Mouse (Mus musculus) limb, embryonic 13.5 days (tissue): ENCODE results near the gene Ccdc162. TPM values are rescaled to one million over a fixed set of nuclear protein-coding genes. Genes with fewer than 3 reads are reported as not detected.

Experiments used
- ATAC-seq: fragments of 200-750 bp; cut with Nextera tagmentation; 2 replicates; pipeline ENCODE4 v1.8.0; 2017; ENCODE audit warnings: low read depth, moderate number of reproducible peaks, moderate TSS enrichment; ENCODE audit not compliant: low FRiP score
- H3K27ac ChIP-seq: fragments of 300-500 bp; sonication (generic); 2 replicates; pipeline ENCODE4 v1.5.1; 2015; ENCODE audit warnings: inconsistent platforms, mild to moderate bottlenecking, moderate library complexity
- H3K27me3 ChIP-seq: fragments of 300-500 bp; sonication (generic); 2 replicates; pipeline ENCODE4 v1.6.1; 2015; ENCODE audit warnings: mild to moderate bottlenecking, inconsistent platforms
- H3K36me3 ChIP-seq: fragments of 300-500 bp; sonication (generic); 2 replicates; pipeline ENCODE4 v1.6.1; 2015; ENCODE audit warnings: inconsistent platforms, mild to moderate bottlenecking, moderate library complexity
- H3K4me1 ChIP-seq: fragments of 300-500 bp; sonication (generic); 2 replicates; pipeline ENCODE4 v1.6.1; 2015; ENCODE audit warnings: inconsistent platforms
- H3K4me2 ChIP-seq: fragments of 300-500 bp; sonication (generic); replicated peaks from 2 replicates; pipeline ENCODE4 v1.6.1; 2015; ENCODE audit warnings: inconsistent platforms, mild to moderate bottlenecking, moderate library complexity
- H3K4me3 ChIP-seq: fragments of 300-500 bp; sonication (generic); 2 replicates; pipeline ENCODE4 v1.5.1; 2015; ENCODE audit warnings: moderate library complexity, mild to moderate bottlenecking, inconsistent platforms
- H3K9ac ChIP-seq: fragments of 300-500 bp; sonication (generic); 2 replicates; pipeline ENCODE4 v1.6.1; 2015; ENCODE audit warnings: mild to moderate bottlenecking, inconsistent platforms
- H3K9me3 ChIP-seq: fragments of 300-500 bp; sonication (generic); 2 replicates; pipeline ENCODE4 v1.6.1; 2016; ENCODE audit warnings: inconsistent platforms
- WGBS: fragments of 180-500 bp; shearing (Covaris S2); methylation state at CpG from one replicate; pipeline ENCODE4 v1.1.7; 2015; 5-methylcytosine and 5-hydroxymethylcytosine counted together
- polyA plus RNA-seq: library from polyadenylated mRNA; unstranded; fragments of >200 nt; fragmentation: Nextera tagmentation; extraction: Ambion mirVana; gene quantifications from 2 replicates; pipeline ENCODE4 v1.2.1, GENCODE M21; 2015

Gene Ccdc162
- polyA plus RNA-seq, 1 experiment from 2014 or later = 1.4 TPM

DNA sequence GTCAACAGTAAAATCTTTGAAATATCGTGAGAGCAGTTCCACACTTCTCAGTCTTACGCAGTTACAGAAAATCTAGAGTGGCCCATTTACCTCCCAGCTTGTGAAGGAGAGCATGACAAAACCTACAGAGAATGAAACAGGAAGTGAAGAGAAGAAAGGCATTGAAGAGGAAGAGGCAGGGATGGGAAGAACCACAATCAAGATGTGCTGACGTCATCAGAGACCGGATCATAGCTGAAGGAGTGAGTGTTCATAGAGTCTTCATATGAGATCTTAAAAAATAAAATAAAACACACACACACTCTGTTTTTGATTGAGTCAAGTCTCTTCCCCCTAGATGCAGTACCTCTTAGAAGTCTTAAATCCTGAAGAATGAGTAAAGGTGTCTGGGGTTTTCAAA, 100.9 kb downstream of the Ccdc162 start:
- Histone ChIP-seq H3K4me2 (no peak overlapping the region), H3K4me3 (no peak overlapping the region), H3K9ac (no peak overlapping the region), H3K9me3 (no peaks in the 10 kb centered on the region), H3K27ac (no peak overlapping the region), H3K4me1 (no peaks in the 10 kb centered on the region), H3K36me3 (no peaks in the 10 kb centered on the region), H3K27me3 (no peaks in the 10 kb centered on the region)
- 92% methylated on average over 4 of the region's 4 CpGs for WGBS
- no peak for ATAC-seq

DNA sequence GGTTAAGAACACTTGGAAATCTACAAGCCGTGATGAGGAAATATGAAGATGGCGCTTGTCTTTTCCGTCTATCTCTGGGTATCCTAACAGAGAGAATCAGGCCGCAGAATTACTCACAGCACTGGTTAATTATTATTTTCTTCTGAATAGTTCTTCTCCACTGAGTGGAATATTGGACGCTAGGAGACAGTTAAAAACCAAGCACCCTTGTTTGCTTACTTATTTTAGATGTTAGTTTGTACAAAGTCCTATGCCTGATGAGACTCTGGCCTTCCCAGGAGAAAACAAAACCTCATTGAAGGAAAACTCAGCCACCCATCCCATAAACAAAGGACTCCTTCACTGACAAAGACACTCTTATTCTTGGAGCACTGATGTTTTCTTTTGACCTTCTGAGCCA, 104.5 kb downstream of the Ccdc162 start:
- WGBS = 92% methylated on average over 5 of the region's 5 CpGs

DNA sequence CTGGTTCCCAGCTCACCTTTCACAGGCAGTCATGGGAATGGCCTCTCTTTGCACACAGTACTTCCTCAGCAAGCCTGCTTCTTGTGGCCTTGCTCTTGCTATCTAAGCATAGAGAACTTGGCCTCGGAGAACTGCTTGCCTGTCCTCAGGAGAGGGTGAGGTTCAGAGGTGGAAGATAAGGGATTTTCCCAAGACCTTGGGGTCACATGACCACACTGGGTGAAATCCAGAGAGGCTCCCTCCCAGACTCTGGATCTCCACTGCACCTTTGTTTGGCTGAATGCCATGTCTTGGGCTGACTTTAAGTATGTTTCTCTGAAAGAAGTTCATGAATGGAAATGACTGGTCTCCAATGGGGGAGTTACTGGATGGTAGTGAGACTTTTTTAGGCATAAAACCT, 107.0 kb downstream of the Ccdc162 start:
- 84% methylated on average over 1 of the region's 1 CpGs for WGBS
- Histone ChIP-seq H3K4me1 (peaks cover 3% of the 10 kb centered on the region; the same call in 1 of the 2 replicates), H3K27ac (no peak overlapping the region), H3K36me3 (no peaks in the 10 kb centered on the region), H3K4me3 (no peak overlapping the region), H3K9me3 (no peaks in the 10 kb centered on the region), H3K9ac (no peak overlapping the region), H3K27me3 (no peaks in the 10 kb centered on the region), H3K4me2 (no peak overlapping the region)
- ATAC-seq = no peak

More for the DNA sequence above, 104.5 kb downstream of the Ccdc162 start:
- H3K27ac ChIP-seq = no peak overlapping the region
- H3K36me3 ChIP-seq = no peaks in the 10 kb centered on the region
- no peak for ATAC-seq
- H3K9ac ChIP-seq = no peak overlapping the region
- no peaks in the 10 kb centered on the region for H3K9me3 ChIP-seq
- H3K27me3 ChIP-seq = no peaks in the 10 kb centered on the region
- no peak overlapping the region for H3K4me3 ChIP-seq
- peaks cover 3% of the 10 kb centered on the region; the same call in 1 of the 2 replicates for H3K4me1 ChIP-seq
- no peak overlapping the region for H3K4me2 ChIP-seq

DNA sequence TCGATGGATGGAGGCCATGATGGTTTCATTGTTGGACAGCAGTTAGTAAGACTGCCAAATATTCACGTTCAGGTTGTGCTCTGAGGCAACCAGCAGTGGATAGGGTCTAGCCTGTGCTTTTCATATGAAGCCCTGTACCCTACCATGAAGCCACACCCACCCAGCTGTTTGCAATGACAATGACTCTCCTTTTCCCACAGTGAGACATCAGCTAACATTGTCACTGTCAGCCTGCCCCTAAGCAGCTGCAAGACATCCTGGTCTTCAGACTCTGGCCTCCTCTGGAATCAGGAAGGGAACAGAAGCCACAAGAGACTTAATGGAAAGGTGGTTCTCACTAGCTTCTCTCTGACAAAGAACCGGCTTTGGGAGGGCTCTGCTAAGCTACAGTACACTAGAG, 107.9 kb downstream of the Ccdc162 start:
- no peaks in the 10 kb centered on the region for H3K27me3 ChIP-seq
- no peaks in the 10 kb centered on the region for H3K36me3 ChIP-seq
- no peaks in the 10 kb centered on the region for H3K9me3 ChIP-seq
- H3K9ac ChIP-seq = no peak overlapping the region
- H3K27ac ChIP-seq = no peak overlapping the region
- WGBS = 81% methylated on average over 3 of the region's 3 CpGs
- no peak for ATAC-seq
- H3K4me3 ChIP-seq = no peak overlapping the region
- H3K4me2 ChIP-seq = no peak overlapping the region
- peaks cover 3% of the 10 kb centered on the region; the same call in 1 of the 2 replicates for H3K4me1 ChIP-seq

DNA sequence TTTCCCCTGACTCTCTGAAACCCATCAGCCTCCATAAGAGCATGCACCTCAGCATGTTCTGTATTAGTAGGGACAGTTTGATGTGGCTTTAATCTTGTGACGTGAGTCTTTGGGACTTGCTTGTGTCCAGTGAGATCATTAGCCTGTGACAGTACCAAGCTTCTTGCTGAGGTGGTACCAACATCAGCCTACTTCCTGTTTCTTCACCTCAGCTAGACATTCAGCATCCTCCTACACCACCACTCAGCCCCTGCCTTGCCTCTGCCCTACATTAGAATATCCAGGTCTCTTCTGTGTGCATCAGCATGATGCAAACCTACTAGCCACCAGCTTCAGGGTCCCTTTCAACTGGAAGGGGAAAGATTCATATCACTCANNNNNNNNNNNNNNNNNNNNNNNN, 113.8 kb downstream of the Ccdc162 start:
- Histone ChIP-seq H3K4me2 (no peak overlapping the region), H3K4me1 (peaks cover 11% of the 10 kb centered on the region; the same call in 1 of the 2 replicates), H3K27me3 (no peaks in the 10 kb centered on the region), H3K9ac (no peak overlapping the region), H3K4me3 (no peak overlapping the region), H3K27ac (no peak overlapping the region), H3K36me3 (no peaks in the 10 kb centered on the region), H3K9me3 (no peaks in the 10 kb centered on the region)
- WGBS = 94% methylated on average over 1 of the region's 1 CpGs
- no peak for ATAC-seq

DNA sequence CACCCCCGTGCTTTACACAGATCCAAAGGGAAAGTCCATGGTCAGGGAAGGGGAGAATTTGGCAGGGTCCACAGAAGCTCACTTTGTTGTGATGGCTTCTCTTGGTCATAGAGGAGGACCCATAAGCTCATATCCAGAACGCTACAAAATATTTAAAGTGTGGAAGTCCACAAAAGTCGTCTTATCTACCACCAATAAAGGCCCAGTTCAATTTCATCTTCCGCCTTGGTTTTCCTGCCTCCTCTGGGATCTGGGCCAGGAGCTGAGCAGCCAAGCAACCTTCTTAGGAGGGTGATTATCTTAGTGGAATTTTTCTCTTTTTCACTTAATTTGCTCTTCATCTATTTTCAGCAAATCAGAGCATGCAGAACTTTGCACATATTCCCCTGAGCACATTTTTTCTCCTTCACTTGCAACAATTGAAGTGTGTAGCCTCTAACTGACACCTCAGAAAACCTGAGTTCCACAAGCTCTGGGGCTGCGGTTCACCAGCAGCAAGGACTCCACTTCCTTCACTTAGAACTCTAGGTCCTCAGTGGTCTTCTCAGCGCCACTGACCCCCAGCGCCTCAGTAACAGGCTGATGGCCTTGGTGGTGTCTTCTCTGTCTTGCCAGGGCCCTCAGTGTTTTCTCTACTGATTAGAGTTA, 114.4 kb downstream of the Ccdc162 start:
- 73% methylated on average over 7 of the region's 7 CpGs for WGBS
- no peak for ATAC-seq
- Histone ChIP-seq H3K9me3 (no peaks in the 10 kb centered on the region), H3K4me3 (no peak overlapping the region), H3K4me2 (no peak overlapping the region), H3K36me3 (no peaks in the 10 kb centered on the region), H3K27ac (no peak overlapping the region), H3K9ac (no peak overlapping the region), H3K4me1 (peaks cover 8% of the 10 kb centered on the region; the same call in 1 of the 2 replicates), H3K27me3 (no peaks in the 10 kb centered on the region)

DNA sequence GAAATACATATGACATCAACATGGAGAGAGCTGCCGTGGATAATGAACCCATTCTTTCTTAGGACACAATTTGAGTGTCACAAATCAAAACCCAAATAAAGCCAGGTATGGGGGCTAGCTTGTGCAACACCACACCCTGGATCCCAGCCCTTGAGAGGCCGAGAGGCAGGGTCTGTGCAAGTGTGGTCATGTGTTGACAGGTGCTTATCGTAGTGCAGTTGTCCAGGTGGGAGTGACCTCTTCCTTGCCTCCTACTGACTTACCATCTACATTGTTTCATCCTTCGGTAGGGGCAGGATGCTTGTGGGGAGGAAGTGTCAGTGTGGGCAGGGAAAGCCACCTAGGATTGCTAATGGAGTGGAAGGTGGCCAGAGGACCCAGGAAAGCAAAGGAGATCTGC, 115.1 kb downstream of the Ccdc162 start:
- Histone ChIP-seq H3K4me3 (no peak overlapping the region), H3K4me1 (peaks cover 8% of the 10 kb centered on the region; the same call in 1 of the 2 replicates), H3K36me3 (no peaks in the 10 kb centered on the region), H3K27me3 (no peaks in the 10 kb centered on the region), H3K9me3 (no peaks in the 10 kb centered on the region), H3K27ac (no peak overlapping the region), H3K4me2 (no peak overlapping the region), H3K9ac (no peak overlapping the region)
- no peak for ATAC-seq
- WGBS = 70% methylated on average over 4 of the region's 4 CpGs

DNA sequence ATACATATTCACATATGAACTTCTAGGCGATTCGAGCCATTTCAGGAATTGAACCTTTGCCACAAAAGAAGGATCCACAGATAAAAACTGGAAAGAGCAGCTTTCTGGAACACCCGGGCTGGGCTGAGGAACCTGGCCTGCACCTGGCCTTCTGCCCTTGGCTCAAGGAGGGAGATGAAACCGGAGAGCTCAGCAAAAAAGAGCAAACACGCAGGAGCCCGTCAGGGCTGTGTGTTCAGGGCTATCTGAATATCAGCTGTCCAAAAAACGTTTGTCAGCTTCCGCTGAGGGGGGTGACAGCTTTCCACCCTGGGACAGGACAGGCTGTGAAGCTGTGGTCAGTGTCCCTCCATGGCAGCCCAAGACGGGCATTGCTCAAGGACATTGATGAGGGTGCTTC, 117.4 kb downstream of the Ccdc162 start:
- H3K27ac ChIP-seq = no peak overlapping the region
- H3K4me2 ChIP-seq = no peak overlapping the region
- no peaks in the 10 kb centered on the region for H3K27me3 ChIP-seq
- 75% methylated on average over 9 of the region's 9 CpGs for WGBS
- no peak for ATAC-seq
- peaks cover 23% of the 10 kb centered on the region for H3K4me1 ChIP-seq
- no peak overlapping the region for H3K9ac ChIP-seq
- no peak overlapping the region for H3K4me3 ChIP-seq
- H3K9me3 ChIP-seq = no peaks in the 10 kb centered on the region
- no peaks in the 10 kb centered on the region for H3K36me3 ChIP-seq

DNA sequence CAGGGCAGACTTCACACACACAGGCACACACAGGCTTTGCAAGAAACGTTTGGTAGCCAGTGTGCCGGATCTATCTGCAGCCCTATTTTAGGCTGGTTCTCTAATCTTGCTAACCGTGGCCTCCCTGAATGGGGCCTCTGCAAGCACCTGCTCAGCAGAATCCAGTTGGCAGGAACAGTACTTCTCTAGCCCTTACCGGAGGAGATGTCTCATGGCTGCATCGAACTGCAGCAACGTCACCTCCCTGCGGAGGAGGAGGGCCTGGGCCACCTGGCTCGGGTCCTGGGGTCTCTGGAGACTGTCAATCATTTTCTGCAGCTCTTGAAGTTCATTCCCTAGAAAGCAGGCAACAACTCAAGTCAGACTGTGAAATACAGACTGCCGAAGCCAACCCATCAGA, 118.2 kb downstream of the Ccdc162 start:
- Histone ChIP-seq H3K27ac (peak overlapping the region; percentile 33; the same call in 1 of the 2 replicates), H3K4me1 (peaks cover 23% of the 10 kb centered on the region), H3K9ac (no peak overlapping the region; the same call in 1 of the 2 replicates), H3K27me3 (no peaks in the 10 kb centered on the region), H3K4me3 (no peak overlapping the region), H3K36me3 (no peaks in the 10 kb centered on the region), H3K4me2 (0 out of 2 replicates have a peak overlapping the region, but pooled peaks have one; percentile 1), H3K9me3 (no peaks in the 10 kb centered on the region)
- WGBS = 40% methylated on average over 9 of the region's 9 CpGs
- ATAC-seq = no peak; the same call in 1 of the 2 replicates

DNA sequence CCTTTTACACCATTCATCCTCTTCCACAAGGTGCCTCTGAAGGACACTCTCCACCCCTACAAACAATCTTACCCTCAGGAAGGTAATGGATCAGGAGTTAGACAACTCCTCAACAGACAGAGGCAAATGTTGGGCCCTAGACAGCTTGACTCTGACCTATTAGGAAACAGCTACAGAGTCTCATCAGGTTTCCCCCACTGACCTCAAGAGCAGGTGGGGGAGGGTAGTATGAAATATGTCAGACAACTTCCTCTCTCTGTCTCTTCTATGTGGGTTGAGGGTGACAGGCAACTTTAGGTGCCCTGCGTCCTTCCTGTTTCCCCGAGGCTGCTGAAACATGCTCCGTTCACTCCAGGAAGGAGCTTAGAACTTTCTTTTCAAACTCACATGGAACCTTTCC, 120.9 kb downstream of the Ccdc162 start:
- H3K27me3 ChIP-seq = no peaks in the 10 kb centered on the region
- no peak overlapping the region for H3K9ac ChIP-seq
- H3K4me3 ChIP-seq = no peak overlapping the region
- peaks cover 23% of the 10 kb centered on the region for H3K4me1 ChIP-seq
- H3K27ac ChIP-seq = peak overlapping the region; percentile 77; the same call in 1 of the 2 replicates
- no peaks in the 10 kb centered on the region for H3K36me3 ChIP-seq
- ATAC-seq = no peak
- 74% methylated on average over 3 of the region's 3 CpGs for WGBS
- H3K4me2 ChIP-seq = 0 out of 2 replicates have a peak overlapping the region, but pooled peaks have one; percentile 1
- H3K9me3 ChIP-seq = no peaks in the 10 kb centered on the region

DNA sequence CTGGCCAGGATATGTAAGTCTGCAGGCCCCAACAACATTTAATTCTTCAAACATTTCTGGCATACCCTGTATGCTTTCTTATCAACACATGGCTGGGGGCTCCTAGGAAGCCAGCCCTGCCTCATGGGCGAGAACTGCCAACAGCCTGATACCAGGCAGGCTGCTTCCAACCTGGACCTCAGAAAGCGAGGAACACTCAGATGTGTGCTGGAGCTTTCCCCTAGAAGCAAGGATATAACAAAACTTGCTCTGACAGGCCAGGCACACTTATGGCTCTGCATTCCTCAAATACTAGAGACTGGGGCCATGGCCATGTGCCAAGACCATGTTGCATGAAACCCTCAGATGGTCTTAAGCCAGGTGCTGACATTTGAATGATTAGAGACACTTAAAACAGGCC, 121.5 kb downstream of the Ccdc162 start:
- 0 out of 2 replicates have a peak overlapping the region, but pooled peaks have one; percentile 1 for H3K4me2 ChIP-seq
- peak overlapping the region; percentile 77; the same call in 1 of the 2 replicates for H3K27ac ChIP-seq
- ATAC-seq = peak; percentile 75
- no peaks in the 10 kb centered on the region for H3K36me3 ChIP-seq
- peaks cover 23% of the 10 kb centered on the region for H3K4me1 ChIP-seq
- H3K4me3 ChIP-seq = no peak overlapping the region
- H3K27me3 ChIP-seq = no peaks in the 10 kb centered on the region
- WGBS = 46% methylated on average over 2 of the region's 2 CpGs
- H3K9me3 ChIP-seq = no peaks in the 10 kb centered on the region
- no peak overlapping the region for H3K9ac ChIP-seq

DNA sequence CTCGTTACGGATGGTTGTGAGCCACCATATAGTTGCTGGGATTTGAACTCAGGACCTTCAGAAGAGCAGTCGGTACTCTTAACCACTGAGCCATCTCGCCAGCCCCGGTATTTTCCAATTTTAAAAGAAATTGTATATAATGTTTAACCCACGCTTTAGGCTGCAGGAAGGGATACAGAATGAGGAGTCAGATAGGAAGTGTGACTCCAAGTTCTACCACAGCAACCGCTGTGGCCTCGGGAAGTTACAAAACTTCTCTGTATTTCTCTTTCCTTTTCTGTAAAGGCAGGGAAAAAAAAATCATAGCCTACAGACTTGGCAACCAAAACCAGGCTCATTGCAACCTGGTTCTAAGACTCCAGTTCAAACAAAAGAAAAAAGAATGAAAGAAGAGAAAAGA, 122.0 kb downstream of the Ccdc162 start:
- Histone ChIP-seq H3K36me3 (no peaks in the 10 kb centered on the region), H3K27ac (no peak overlapping the region; the same call in 1 of the 2 replicates), H3K9ac (no peak overlapping the region), H3K4me1 (peaks cover 23% of the 10 kb centered on the region), H3K9me3 (no peaks in the 10 kb centered on the region), H3K4me2 (no peak overlapping the region), H3K27me3 (no peaks in the 10 kb centered on the region), H3K4me3 (no peak overlapping the region)
- no peak for ATAC-seq
- WGBS = 90% methylated on average over 8 of the region's 8 CpGs

DNA sequence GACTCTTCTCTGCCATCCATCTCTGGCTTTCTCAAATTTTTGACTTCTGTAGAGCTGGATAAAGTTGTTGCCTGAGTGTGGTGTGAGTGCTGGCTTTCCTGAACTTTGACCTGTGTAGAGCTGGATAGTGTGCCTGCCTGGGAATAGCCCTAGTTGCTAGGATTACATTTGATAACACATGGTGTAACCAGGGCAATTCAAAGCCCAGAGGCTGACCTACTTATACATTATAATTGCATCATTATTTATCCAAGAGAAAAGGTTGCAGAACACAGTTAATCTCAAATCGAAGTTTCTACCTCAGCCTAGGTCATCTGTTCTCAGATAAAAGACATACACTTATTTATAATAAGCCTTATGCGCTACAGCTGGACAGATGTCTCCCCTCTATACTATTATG, 127.8 kb downstream of the Ccdc162 start:
- Histone ChIP-seq H3K27ac (no peak overlapping the region), H3K9me3 (no peaks in the 10 kb centered on the region), H3K27me3 (no peaks in the 10 kb centered on the region), H3K4me1 (no peaks in the 10 kb centered on the region), H3K4me2 (no peak overlapping the region), H3K4me3 (no peak overlapping the region), H3K9ac (no peak overlapping the region), H3K36me3 (no peaks in the 10 kb centered on the region)
- 88% methylated on average over 2 of the region's 2 CpGs for WGBS
- ATAC-seq = no peak
